ENCODE assay signal across 8 mouse cellular contexts in the genomic region with DNA sequence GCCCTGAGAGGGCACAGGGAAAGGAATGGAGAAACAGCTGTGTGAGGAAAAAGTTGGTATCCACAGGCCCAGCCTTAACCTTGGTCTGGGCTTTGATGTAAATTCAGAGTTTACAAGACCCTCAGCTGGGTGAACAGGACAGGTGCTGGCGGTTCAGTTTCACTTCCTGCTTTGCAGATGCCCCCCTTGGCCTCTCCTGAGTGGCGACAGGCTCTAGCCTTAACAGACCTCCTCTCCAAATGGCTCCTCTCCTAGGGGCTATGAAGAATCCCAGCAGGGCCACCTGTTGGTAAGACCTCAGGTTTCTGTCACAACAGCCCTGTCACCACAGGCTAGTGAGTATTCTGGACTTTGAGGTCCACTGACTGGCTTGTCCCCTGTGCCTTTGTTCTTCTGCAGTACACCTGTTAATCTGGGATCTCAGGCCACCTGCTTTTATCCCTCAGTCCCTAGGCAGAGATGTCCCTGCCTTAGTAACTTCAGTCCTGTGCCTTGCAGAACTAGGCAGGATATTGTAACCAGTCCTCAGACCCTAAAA. TPM values are rescaled to one million over a fixed set of nuclear protein-coding genes. Genes with fewer than 3 reads are reported as not detected.
DNase-seq lines count a peak whose midpoint lies in the region; ATAC-seq and TF ChIP-seq lines count a peak whose summit lies in the region.

No protein-coding gene starts in this region.

- peaks cover 16% of the 10 kb centered on the region for H3K4me1 ChIP-seq in heart, embryonic 13.5 days
- H3K4me1 ChIP-seq in heart, adult 2 months (ENCODE audit: control insufficient read depth, insufficient read depth, low read length): peaks cover 6% of the 10 kb centered on the region
- H3K4me1 ChIP-seq in forebrain, embryonic 13.5 days: peaks cover 15% of the 10 kb centered on the region
- H3K4me1 ChIP-seq in liver, embryonic 14.5 days (replicated peaks; ENCODE audit: control insufficient read depth in 2 of 2, insufficient read depth in 2 of 2, low read length in 1 of 2): peaks cover 0 to 3% of the 10 kb centered on the region in 2 experiments; a peak in 1 of 4 replicates
- peaks cover 3% of the 10 kb centered on the region for H3K4me1 ChIP-seq in lung, adult 2 months (ENCODE audit: control insufficient read depth, insufficient read depth, low read length)

- no peak for TF ChIP-seq POLR2A in heart, adult 2 months (IDR thresholded peaks at IDR 0.05; ENCODE audit: insufficient read depth, low read depth, low read length)
- no peak for TF ChIP-seq POLR2A in lung, adult 2 months (IDR thresholded peaks at IDR 0.05; ENCODE audit: borderline replicate concordance, extremely low read depth, low read depth, low read length)

- no peak overlapping the region for H3K4me3 ChIP-seq in heart, embryonic 13.5 days
- H3K4me3 ChIP-seq in heart, adult 2 months: no peak overlapping the region
- no peak overlapping the region for H3K4me3 ChIP-seq in C2C12 (ENCODE audit: insufficient read depth, poor library complexity, severe bottlenecking)
- no peak overlapping the region; the same call in 1 of the 2 replicates for H3K4me3 ChIP-seq in forebrain, embryonic 13.5 days
- H3K4me3 ChIP-seq in liver, embryonic 14.5 days (ENCODE audit: insufficient read depth in 1 of 2, low read depth in 2 of 2, low read length in 2 of 2): no peak overlapping the region
- H3K4me3 ChIP-seq in lung, adult 2 months (replicated peaks; ENCODE audit: extremely low read depth, low read depth, low read length): no peak overlapping the region

- DNase-seq in heart, adult 2 months: no peak
- DNase-seq in liver, embryonic 14.5 days (ENCODE audit: low read depth in 3 of 3, low spot score in 3 of 3): no peak
- DNase-seq in right cerebral cortex, adult 2 months (ENCODE audit: low spot score in 2 of 2): no peak
- DNase-seq in lung, adult 2 months: no peak
- no peak for DNase-seq in right cerebral cortex, postnatal 14 days

- intact Hi-C loops in heart, adult 2 months (cut with DNase I): loop anchor here (1.0 to 5.0 kb wide), 4 partner anchors 22 to 374 kb away; a partner anchor contains a TSS

- peaks cover 5% of the 10 kb centered on the region for H3K79me2 ChIP-seq in heart, adult 2 months (replicated peaks; ENCODE audit: control insufficient read depth, insufficient read depth, low read length)
- H3K79me2 ChIP-seq in C2C12 (ENCODE audit: control insufficient read depth, insufficient read depth): peaks cover 27% of the 10 kb centered on the region

- H3K9ac ChIP-seq in heart, embryonic 13.5 days: peak overlapping the region; percentile 89
- H3K9ac ChIP-seq in heart, adult 2 months (ENCODE audit: low read depth, low read length): no peak overlapping the region
- H3K9ac ChIP-seq in forebrain, embryonic 13.5 days: peak overlapping the region; percentile 67; the same call in 1 of the 2 replicates
- H3K9ac ChIP-seq in liver, embryonic 14.5 days (replicated peaks): no peak overlapping the region; the same call in 1 of the 2 replicates

- H3K4me2 ChIP-seq in heart, embryonic 13.5 days: no peak overlapping the region
- no peak overlapping the region for H3K4me2 ChIP-seq in forebrain, embryonic 13.5 days
- H3K4me2 ChIP-seq in liver, embryonic 14.5 days (ENCODE audit: low read depth): peak overlapping the region; percentile 97; the same call in 1 of the 2 replicates

- no peak for TF ChIP-seq CTCF in heart, adult 2 months (IDR thresholded peaks at IDR 0.05)
- TF ChIP-seq CTCF in C2C12 (IDR thresholded peaks at IDR 0.05; ENCODE audit: control insufficient read depth, insufficient read depth, insufficient read length): no peak
- no peak for TF ChIP-seq CTCF in liver, embryonic 14.5 days (IDR thresholded peaks at IDR 0.05; ENCODE audit: low read depth)
- no peak for TF ChIP-seq CTCF in lung, adult 2 months (IDR thresholded peaks at IDR 0.05; ENCODE audit: insufficient read depth, low read length)

- ATAC-seq in heart, embryonic 13.5 days (ENCODE audit: extremely low read depth, insufficient number of reproducible peaks, low FRiP score, low TSS enrichment): no peak
- no peak for ATAC-seq in forebrain, embryonic 13.5 days
- no peak for ATAC-seq in liver, embryonic 14.5 days (ENCODE audit: insufficient read depth)

- H3K36me3 ChIP-seq in heart, embryonic 13.5 days: peaks cover 23% of the 10 kb centered on the region
- H3K36me3 ChIP-seq in heart, adult 2 months (ENCODE audit: control insufficient read depth, insufficient read depth, low read length): peaks cover 2% of the 10 kb centered on the region; the same call in 1 of the 2 replicates
- peaks cover 30% of the 10 kb centered on the region for H3K36me3 ChIP-seq in C2C12 (ENCODE audit: control insufficient read depth, insufficient read depth)
- H3K36me3 ChIP-seq in forebrain, embryonic 13.5 days (ENCODE audit: poor library complexity, severe bottlenecking): peaks cover 24% of the 10 kb centered on the region
- H3K36me3 ChIP-seq in liver, embryonic 14.5 days (replicated peaks; ENCODE audit: control insufficient read depth, insufficient read depth, low read depth): peaks cover 26% of the 10 kb centered on the region

- peak overlapping the region; percentile 22 for H3ac ChIP-seq in C2C12 (ENCODE audit: control insufficient read depth, insufficient read length, low read depth)

- no peak for TF ChIP-seq EP300 in heart, adult 2 months (IDR thresholded peaks at IDR 0.05; ENCODE audit: insufficient read depth, low read depth, low read length)
- TF ChIP-seq EP300 in liver, embryonic 14.5 days (IDR thresholded peaks at IDR 0.05; ENCODE audit: low read depth): no peak

- H3K27me3 ChIP-seq in heart, embryonic 13.5 days (replicated peaks): peaks cover 26% of the 10 kb centered on the region
- H3K27me3 ChIP-seq in heart, adult 2 months (ENCODE audit: control insufficient read depth, insufficient read depth, low read length): no peaks in the 10 kb centered on the region
- no peaks in the 10 kb centered on the region for H3K27me3 ChIP-seq in C2C12 (ENCODE audit: control insufficient read depth, insufficient read depth, insufficient read length)
- H3K27me3 ChIP-seq in forebrain, embryonic 13.5 days: peaks cover 30% of the 10 kb centered on the region
- no peaks in the 10 kb centered on the region for H3K27me3 ChIP-seq in liver, embryonic 14.5 days (ENCODE audit: control insufficient read depth, insufficient read depth, low read length)

- H3K27ac ChIP-seq in heart, embryonic 13.5 days (replicated peaks): no peak overlapping the region
- no peak overlapping the region for H3K27ac ChIP-seq in heart, adult 2 months
- H3K27ac ChIP-seq in forebrain, embryonic 13.5 days: no peak overlapping the region
- no peak overlapping the region for H3K27ac ChIP-seq in liver, embryonic 14.5 days

- H3K9me3 ChIP-seq in heart, embryonic 13.5 days: no peaks in the 10 kb centered on the region
- H3K9me3 ChIP-seq in forebrain, embryonic 13.5 days (replicated peaks): no peaks in the 10 kb centered on the region
- H3K9me3 ChIP-seq in liver, embryonic 14.5 days (ENCODE audit: control insufficient read depth, low read length): no peaks in the 10 kb centered on the region

- peaks cover 13% of the 10 kb centered on the region for H3K79me3 ChIP-seq in C2C12 (ENCODE audit: low read depth)

- 36% methylated on average over 2 of the region's 2 CpGs for WGBS in heart, embryonic 13.5 days
- WGBS in heart, adult 2 months: 47% methylated on average over 2 of the region's 2 CpGs
- 61% methylated on average over 2 of the region's 2 CpGs for WGBS in forebrain, embryonic 13.5 days
- WGBS in liver, embryonic 14.5 days (ENCODE audit: insufficient replicate concordance): 60% methylated on average over 2 of the region's 2 CpGs
- 38% methylated on average over 2 of the region's 2 CpGs for WGBS in lung, adult 2 months

RNA-seq across cellular contexts. Expression of a gene that starts 1.5 kb away (rescaled TPM):
- 3,040 and 3,097 TPM in 2 replicates for polyA plus RNA-seq in heart, embryonic 13.5 days (2015; fragmentation: Nextera tagmentation; extraction: Ambion mirVana)
- total RNA-seq in heart, adult 2 months (2021): 1,000 to 10,000 TPM in 1 of 2 experiments, 100 to 1,000 TPM in 1; 909 to 1,075 TPM
- polyA plus RNA-seq in heart, adult 2 months (2012; rRNA removed): 1,802 and 2,387 TPM in 2 replicates
- 4,918 TPM for polyA plus RNA-seq in C2C12 (2012; fragmentation: generic; extraction: Trizol)
- 3,255 and 3,517 TPM in 2 replicates for polyA plus RNA-seq in forebrain, embryonic 13.5 days (2015; fragmentation: Nextera tagmentation; extraction: Ambion mirVana)
- 2,449 and 2,899 TPM in 2 replicates for polyA plus RNA-seq in liver, embryonic 14.5 days (2012; rRNA removed)
- 3,155 and 3,211 TPM in 2 replicates for polyA plus RNA-seq in liver, embryonic 14.5 days (2014; fragmentation: Nextera tagmentation; extraction: Ambion mirVana)
- polyA plus RNA-seq in lung, adult 2 months (2012; rRNA removed): 3,384 and 4,193 TPM in 2 replicates

RNA-seq across cellular contexts. Expression of a gene that starts 6.2 kb away (rescaled TPM):
- polyA plus RNA-seq in heart, embryonic 13.5 days (2015; fragmentation: Nextera tagmentation; extraction: Ambion mirVana): 0.06 and 0.09 TPM in 2 replicates
- total RNA-seq in heart, adult 2 months (2021): not detected
- polyA plus RNA-seq in heart, adult 2 months (2012; rRNA removed): 0.18 TPM in 2 replicates
- polyA plus RNA-seq in C2C12 (2012; fragmentation: generic; extraction: Trizol): 0.13 TPM
- polyA plus RNA-seq in forebrain, embryonic 13.5 days (2015; fragmentation: Nextera tagmentation; extraction: Ambion mirVana): 0.50 and 0.67 TPM in 2 replicates
- polyA plus RNA-seq in liver, embryonic 14.5 days (2012; rRNA removed): 0.06 and 0.10 TPM in 2 replicates
- polyA plus RNA-seq in liver, embryonic 14.5 days (2014; fragmentation: Nextera tagmentation; extraction: Ambion mirVana): 0.03 and 0.05 TPM in 2 replicates
- polyA plus RNA-seq in lung, adult 2 months (2012; rRNA removed): 0.71 and 1.3 TPM in 2 replicates

RNA-seq across cellular contexts. Expression of a gene that starts 7.0 kb away (rescaled TPM):
- polyA plus RNA-seq in heart, embryonic 13.5 days (2015; fragmentation: Nextera tagmentation; extraction: Ambion mirVana): 32.5 and 35.0 TPM in 2 replicates
- 10 to 100 TPM; 17.8 to 21.3 TPM for total RNA-seq in heart, adult 2 months (2021)
- polyA plus RNA-seq in heart, adult 2 months (2012; rRNA removed): 12.0 and 20.2 TPM in 2 replicates
- 59.7 TPM for polyA plus RNA-seq in C2C12 (2012; fragmentation: generic; extraction: Trizol)
- 57.0 and 58.2 TPM in 2 replicates for polyA plus RNA-seq in forebrain, embryonic 13.5 days (2015; fragmentation: Nextera tagmentation; extraction: Ambion mirVana)
- 11.5 and 15.4 TPM in 2 replicates for polyA plus RNA-seq in liver, embryonic 14.5 days (2012; rRNA removed)
- 9.3 and 11.8 TPM in 2 replicates for polyA plus RNA-seq in liver, embryonic 14.5 days (2014; fragmentation: Nextera tagmentation; extraction: Ambion mirVana)
- polyA plus RNA-seq in lung, adult 2 months (2012; rRNA removed): 58.4 and 68.0 TPM in 2 replicates

RNA-seq across cellular contexts. Expression of a gene that starts 25.0 kb away (rescaled TPM):
- 88.5 and 89.0 TPM in 2 replicates for polyA plus RNA-seq in heart, embryonic 13.5 days (2015; fragmentation: Nextera tagmentation; extraction: Ambion mirVana)
- total RNA-seq in heart, adult 2 months (2021): 10 to 100 TPM; 44.6 to 49.1 TPM
- 26.8 and 40.7 TPM in 2 replicates for polyA plus RNA-seq in heart, adult 2 months (2012; rRNA removed)
- polyA plus RNA-seq in C2C12 (2012; fragmentation: generic; extraction: Trizol): 142 TPM
- 169 and 179 TPM in 2 replicates for polyA plus RNA-seq in forebrain, embryonic 13.5 days (2015; fragmentation: Nextera tagmentation; extraction: Ambion mirVana)
- 20.4 and 34.3 TPM in 2 replicates for polyA plus RNA-seq in liver, embryonic 14.5 days (2012; rRNA removed)
- polyA plus RNA-seq in liver, embryonic 14.5 days (2014; fragmentation: Nextera tagmentation; extraction: Ambion mirVana): 54.1 and 56.3 TPM in 2 replicates
- polyA plus RNA-seq in lung, adult 2 months (2012; rRNA removed): 43.8 and 48.0 TPM in 2 replicates

RNA-seq across cellular contexts. Expression of a gene that starts 35.7 kb away (rescaled TPM):
- 1.5 TPM in 2 replicates for polyA plus RNA-seq in heart, embryonic 13.5 days (2015; fragmentation: Nextera tagmentation; extraction: Ambion mirVana)
- 10 to 100 TPM; 12.6 to 14.7 TPM for total RNA-seq in heart, adult 2 months (2021)
- 21.5 and 29.0 TPM in 2 replicates for polyA plus RNA-seq in heart, adult 2 months (2012; rRNA removed)
- 3.2 TPM for polyA plus RNA-seq in C2C12 (2012; fragmentation: generic; extraction: Trizol)
- 11.2 and 13.5 TPM in 2 replicates for polyA plus RNA-seq in forebrain, embryonic 13.5 days (2015; fragmentation: Nextera tagmentation; extraction: Ambion mirVana)
- 0.27 and 0.34 TPM in 2 replicates for polyA plus RNA-seq in liver, embryonic 14.5 days (2012; rRNA removed)
- polyA plus RNA-seq in liver, embryonic 14.5 days (2014; fragmentation: Nextera tagmentation; extraction: Ambion mirVana): 0.08 and 0.17 TPM in 2 replicates
- polyA plus RNA-seq in lung, adult 2 months (2012; rRNA removed): 3.4 and 5.0 TPM in 2 replicates

Comparison
In these comparisons a context has a peak if more than half of its experiments do, and no peak if none do; other contexts are left out.
1. H3K9ac ChIP-seq: peak in heart, embryonic 13.5 days (single experiment) and forebrain, embryonic 13.5 days (single experiment); none in heart, adult 2 months (single experiment) and liver, embryonic 14.5 days (single experiment).